Mouse (Mus musculus) thymus, postnatal 0 days (tissue): ENCODE measurements at regions not wholly inside any gene's neighbourhood (a gene's known extent, or its start where the extent isn't known, plus 50 kb on each side); places are given as distances from the start of the nearest gene placed in this dataset.
"Not testable (repeated sequence)": the region's sequence is repeated elsewhere in the genome, so short reads cannot be mapped to it uniquely, and the experiment has no call there.

Experiments
- DNase-seq: peaks from one replicate; pipeline ENCODE4 v3.0.0-alpha.2; 2015; ENCODE audit warnings: low spot score

DNA sequence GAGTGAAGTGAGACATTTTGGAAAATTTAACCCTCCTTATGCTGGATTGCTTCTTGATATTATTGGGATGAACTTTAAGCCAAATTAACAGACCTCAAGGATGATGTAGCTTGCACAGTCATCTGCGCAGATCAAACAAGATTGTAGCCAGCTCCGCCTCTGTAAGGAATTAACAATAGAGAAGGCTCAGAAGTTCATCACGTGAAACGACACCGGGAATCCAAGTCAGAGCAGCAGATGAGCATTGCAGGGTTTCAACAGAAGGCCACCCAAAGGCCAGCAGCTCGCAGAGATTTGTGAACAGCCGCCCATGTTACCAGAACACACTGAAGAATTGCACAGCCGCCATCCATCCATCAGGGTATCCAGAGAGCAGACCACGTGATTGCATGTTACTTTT, 391.1 kb downstream of the Med10 start:
- no peak for DNase-seq

GRCm38 (mm10) chr13:70195854-70196253, 393.7 kb downstream of the Med10 start:
- no peak for DNase-seq

- no peak for DNase-seq
These were observed 396.4 kb downstream of the Med10 start for GRCm38 (mm10) chr13:70198638-70199037.

GRCm38 (mm10) chr13:70199087-70199486, 396.9 kb downstream of the Med10 start:
- no peak for DNase-seq

- DNase-seq = no peak
These were observed 403.1 kb downstream of the Med10 start for GRCm38 (mm10) chr13:70205334-70205733.

DNA sequence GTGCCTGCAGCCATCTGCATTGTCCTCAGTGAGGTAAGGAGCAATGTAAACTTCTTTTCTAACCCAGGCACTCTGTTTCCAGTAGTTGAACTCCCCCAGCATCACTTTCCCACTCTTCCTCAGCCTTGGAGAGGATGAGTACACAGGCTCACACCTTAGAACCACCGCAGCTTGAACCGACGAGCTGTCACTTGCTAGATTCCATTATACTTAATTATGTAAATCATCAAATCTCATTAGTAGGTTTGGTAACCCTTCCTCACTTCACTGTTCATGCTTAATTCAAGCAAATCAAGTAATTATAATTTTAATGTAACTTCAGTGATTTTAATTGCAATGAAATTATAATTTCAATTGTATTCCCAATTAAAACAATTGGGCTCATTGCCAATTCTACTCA, 408.0 kb downstream of the Med10 start:
- no peak for DNase-seq

DNA sequence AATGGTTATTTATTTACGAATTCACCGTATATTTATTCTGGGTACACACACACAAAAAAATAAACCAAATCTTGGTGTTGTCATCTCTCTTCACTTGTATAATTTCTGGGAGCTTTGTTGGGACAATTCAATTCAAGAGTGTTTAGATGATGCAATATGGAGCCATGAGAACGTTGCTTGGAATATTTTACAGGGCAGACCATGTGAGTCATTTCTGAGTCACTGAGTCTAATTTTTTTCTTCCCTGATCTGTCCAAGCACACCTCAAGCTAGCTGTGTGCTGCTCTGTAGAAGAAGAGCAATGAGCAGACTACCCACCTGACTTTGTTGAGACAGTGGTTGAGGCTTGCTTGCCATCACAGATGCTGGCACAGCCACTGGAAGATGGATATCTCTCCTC, 410.8 kb downstream of the Med10 start:
- no peak for DNase-seq

- DNase-seq = no peak
These were observed 411.4 kb downstream of the Med10 start for GRCm38 (mm10) chr13:70213622-70214021.

DNA sequence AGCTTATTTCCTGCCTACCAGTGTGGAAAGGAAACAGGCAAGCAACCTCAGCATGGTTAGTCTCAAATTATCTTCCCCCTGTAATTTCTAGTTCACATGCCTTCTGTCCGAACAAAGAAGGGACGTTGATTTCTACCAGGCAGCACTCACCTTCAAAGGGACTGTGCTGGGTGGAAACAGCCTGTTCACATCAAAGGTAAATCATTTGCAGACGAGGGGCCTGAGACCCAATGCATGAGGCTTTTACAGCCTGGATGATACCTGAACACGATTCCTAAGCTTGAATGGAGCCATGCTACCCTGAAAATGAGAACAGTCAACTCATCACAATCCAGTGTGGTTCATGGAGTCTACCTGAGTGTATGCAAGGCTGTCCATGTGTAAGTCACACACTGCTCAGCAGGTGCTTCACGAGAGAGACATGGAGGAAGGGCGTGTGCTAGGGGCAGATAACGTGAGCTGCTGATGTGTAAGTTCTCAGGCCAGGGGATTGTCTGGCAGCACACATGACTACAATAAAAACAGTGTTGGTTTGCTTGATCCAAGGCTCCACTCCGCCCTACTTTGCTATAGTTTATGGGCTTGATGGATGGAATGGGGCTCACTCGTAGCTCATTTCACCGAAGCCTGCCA, 411.9 kb downstream of the Med10 start:
- no peak for DNase-seq

- no peak for DNase-seq
These were observed 413.9 kb downstream of the Med10 start for GRCm38 (mm10) chr13:70216134-70216533.

- DNase-seq = no peak
These were observed 415.4 kb downstream of the Med10 start for GRCm38 (mm10) chr13:70217429-70218133.

- no peak for DNase-seq
These were observed 413.9 kb downstream of the Ice1 start for GRCm38 (mm10) chr13:70223485-70223884.

DNA sequence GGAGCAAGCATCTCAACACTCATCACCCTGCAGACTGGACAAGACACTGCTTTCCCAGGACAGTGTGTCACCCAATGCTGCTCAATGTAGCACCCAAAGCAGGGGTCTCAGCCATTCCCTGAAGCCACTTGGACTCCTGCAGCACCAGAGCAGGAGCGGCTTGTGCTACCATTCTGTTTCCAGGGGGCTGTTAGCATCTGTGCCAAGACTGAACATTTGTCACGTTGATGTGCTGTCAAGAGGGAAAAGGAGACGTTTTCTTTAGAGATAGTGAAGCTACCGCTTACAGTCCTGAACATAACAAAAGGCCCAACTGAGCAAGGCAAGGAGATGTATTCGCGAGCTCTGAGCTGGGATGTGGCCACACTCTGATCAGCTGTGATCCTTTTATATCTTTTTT, 410.3 kb downstream of the Ice1 start:
- DNase-seq = no peak

DNA sequence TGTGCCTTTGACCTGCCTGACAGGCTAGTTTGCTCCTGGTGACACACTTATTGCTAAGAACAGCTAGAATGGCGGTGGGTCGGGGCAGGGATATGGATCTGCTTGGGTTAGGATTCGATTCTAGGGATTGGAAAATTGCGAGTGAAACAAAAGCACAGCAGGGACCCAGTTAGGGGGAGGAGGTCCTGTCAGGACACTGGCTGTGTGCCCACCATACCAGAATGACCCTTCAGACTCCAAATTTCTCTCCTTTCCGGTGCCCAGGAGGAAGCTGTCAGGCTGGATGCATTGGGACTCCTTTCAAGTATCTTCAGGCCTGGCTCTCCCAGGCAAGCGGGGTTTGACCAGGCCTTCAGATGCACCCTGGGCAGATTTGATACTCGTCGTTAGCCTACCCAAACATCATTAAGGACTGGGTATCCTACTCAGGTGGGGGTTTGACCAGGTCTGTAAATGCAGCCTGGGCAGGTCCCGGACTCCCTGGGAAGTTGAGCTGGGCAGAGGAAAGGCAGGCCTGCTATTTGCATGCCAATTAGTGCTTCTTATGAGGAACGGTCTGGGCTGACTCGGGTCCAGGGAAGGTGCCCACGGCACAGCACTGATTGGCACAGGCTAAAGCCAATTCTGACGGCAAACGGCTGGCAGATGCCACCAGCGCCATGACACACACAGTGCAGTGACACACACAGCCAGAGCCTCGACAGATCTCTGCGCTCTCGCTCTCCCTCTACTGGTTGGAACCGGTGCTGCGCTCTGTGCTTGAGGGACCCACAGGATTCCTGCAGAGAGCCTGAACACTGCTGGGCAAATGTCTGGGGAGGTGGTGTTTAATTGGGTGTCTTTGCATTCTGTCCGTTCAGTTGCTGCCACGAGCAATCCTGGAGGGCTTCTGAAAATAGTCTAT, 403.3 kb downstream of the Ice1 start:
- peak; percentile 8 for DNase-seq

DNA sequence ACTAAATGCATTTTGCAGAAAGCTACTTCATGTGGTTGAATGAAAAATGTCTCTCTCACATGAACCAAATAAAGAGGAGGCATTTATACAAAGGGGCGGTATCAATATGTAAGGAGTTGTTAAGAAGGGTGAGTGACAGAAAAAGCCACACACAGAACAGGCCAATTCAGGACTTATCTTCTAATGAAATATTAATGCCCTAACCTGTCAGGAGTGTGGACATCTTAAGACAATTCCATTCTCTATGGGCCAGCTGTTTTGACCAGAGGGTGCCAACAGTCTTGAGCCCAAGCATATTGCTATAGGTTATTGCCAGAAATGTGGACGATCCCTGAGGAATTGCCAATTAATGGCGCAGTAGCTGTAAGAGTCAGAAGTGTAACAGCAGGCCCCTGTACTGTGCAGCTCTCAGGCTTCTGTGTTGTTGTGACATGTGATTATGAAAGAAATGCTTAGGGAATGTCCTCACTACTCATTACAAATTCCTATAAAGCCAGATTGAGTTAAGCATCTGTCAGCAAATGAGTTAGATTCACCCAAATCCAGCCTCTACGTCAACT, 393.8 kb downstream of the Ice1 start:
- no peak for DNase-seq

DNA sequence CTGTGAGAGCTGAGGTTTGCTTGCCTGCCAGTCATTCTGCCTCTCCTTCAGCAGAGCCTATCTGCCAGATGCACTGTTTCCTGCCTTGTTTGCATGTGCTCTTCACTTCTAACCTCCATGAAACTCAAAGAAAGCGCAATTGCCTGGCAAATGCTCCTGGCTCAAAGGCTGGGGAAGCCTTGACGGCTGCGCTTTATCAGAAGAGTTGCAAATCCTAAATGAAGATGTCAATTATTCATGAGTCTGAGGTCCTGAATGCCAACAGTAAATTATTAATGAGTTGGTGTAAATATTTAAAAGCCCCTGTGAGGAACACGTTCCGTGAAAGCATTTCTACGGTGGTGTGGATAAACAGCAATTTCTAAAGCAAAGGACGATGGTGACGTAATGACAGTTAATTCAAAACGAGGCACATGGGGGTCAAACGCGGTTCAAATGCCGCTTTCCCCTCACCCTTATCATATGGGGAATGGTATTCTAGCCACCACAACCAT, 377.4 kb downstream of the Ice1 start:
- DNase-seq = no peak

DNA sequence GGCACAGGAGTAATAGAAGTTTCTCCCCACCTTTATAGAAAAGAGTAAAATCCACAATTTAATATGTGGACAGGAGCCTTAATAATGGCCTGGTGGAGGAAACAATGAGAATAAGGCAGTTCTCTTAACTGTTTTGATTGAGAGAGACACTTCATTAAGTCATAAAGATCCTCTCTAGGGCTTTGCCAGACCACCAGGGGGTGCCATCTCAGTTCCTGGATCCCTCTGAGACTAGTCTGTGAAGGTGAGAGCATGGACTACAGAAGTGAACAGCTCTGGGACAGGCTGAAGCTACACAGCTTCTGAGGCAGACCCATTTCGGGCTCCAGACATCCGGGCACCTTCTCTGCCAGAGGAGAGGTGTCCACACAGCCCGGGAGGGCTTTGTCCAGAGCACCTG, 373.8 kb downstream of the Ice1 start:
- no peak for DNase-seq

DNA sequence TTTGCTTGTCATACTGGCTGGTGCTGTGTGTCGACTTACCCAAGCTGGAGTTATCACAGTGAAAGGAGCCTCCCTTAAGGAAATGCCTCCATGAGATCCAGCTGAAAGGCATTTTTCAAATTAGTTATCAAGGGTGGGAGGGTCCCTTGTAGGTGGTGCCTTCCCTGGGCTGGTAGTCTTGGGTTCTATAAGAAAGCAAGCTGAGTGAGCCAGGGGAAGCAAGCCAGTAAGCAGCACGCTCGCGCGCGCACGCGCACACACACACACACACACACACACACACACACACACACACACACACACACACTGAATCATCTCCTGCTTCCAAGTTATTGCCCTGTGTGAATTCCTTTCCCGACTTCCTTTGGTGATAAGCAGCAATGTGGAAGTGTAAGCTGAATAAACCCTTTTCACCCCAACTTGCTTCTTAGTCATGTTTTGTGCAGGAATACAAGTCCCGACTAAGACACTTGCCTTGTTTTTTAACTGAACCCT, 360.5 kb downstream of the Ice1 start:
- DNase-seq = not testable (repeated sequence)

GRCm38 (mm10) chr13:70277667-70278591, 359.5 kb downstream of the Ice1 start:
- no peak for DNase-seq

GRCm38 (mm10) chr13:70281051-70281847, 356.2 kb downstream of the Ice1 start:
- DNase-seq = no peak
